Comparison of ENCODE assay signal across 10 mouse cellular contexts in the genomic region with DNA sequence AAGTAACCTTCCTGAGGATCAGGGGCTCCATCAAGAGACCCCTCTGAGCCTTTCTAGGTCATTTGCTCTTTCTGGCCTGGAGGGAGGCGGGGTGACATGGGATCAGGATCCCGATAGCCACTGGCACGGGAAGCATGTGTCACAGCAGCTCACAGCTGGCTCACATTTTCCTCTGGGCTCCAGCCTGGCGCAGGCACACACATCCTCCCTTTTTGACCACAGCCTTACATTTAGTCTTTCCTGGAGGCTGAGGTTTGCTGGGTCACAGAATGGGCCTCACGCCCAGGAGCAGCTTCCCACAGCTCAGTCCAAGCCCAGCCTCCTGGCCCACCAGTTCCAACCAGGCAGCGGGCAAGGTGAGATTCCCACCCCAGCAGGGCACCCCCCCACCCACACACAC. TPM values are rescaled to one million over a fixed set of nuclear protein-coding genes. Genes with fewer than 3 reads are reported as not detected.
DNase-seq lines count a peak whose midpoint lies in the region; ATAC-seq and TF ChIP-seq lines count a peak whose summit lies in the region.
"Had no signal": no experiment of that assay in that cellular context is flagged by ENCODE, and none has a peak within 500 bp of the region (broad histone marks: within the 10 kb centered on the region; RNA-seq: fewer than 3 reads in every experiment).

No protein-coding gene starts in this region.

- no peak overlapping the region for H3K9ac ChIP-seq in kidney, embryonic 16.5 days (replicated peaks; ENCODE audit: low read length)
- H3K9ac ChIP-seq in heart, adult 2 months (ENCODE audit: low read depth, low read length), result no peak overlapping the region

- no peak for TF ChIP-seq POLR2A in heart, adult 2 months (IDR thresholded peaks at IDR 0.05; ENCODE audit: insufficient read depth, low read depth, low read length)

- no peaks in the 10 kb centered on the region for H3K36me3 ChIP-seq in kidney, embryonic 16.5 days (ENCODE audit: insufficient read depth, low read length)
- peaks cover 2% of the 10 kb centered on the region; the same call in 1 of the 2 replicates for H3K36me3 ChIP-seq in heart, adult 2 months (ENCODE audit: control insufficient read depth, insufficient read depth, low read length)

- no peak for ATAC-seq in kidney, embryonic 16.5 days (ENCODE audit: low FRiP score, low TSS enrichment)

- H3K4me3 ChIP-seq in kidney, embryonic 16.5 days (ENCODE audit: low read length), result no peak overlapping the region
- no peak overlapping the region for H3K4me3 ChIP-seq in heart, adult 2 months

- TF ChIP-seq EP300 in heart, adult 2 months (IDR thresholded peaks at IDR 0.05; ENCODE audit: insufficient read depth, low read depth, low read length), result no peak

- H3K27ac ChIP-seq in kidney, embryonic 16.5 days (ENCODE audit: low read length), result peak overlapping the region; percentile 9; the same call in 1 of the 2 replicates
- peak overlapping the region; percentile 68 for H3K27ac ChIP-seq in heart, adult 2 months

- no peak overlapping the region for H3K4me2 ChIP-seq in kidney, embryonic 16.5 days (replicated peaks; ENCODE audit: low read depth, low read length)

- no peak for DNase-seq in kidney, adult 9 months
- DNase-seq in NIH3T3 (ENCODE audit: low read depth), result peak; percentile 83
- DNase-seq in heart, adult 2 months, result peak in 1 of 2 experiments; percentile 41
- peak; percentile 48 to 57 for DNase-seq in kidney, postnatal 4 days
- DNase-seq in ovary, adult 18-20 months (ENCODE audit: low spot score), result no peak
- no peak for DNase-seq in gastrocnemius, adult 18-20 months (ENCODE audit: low spot score)
- DNase-seq in cerebellum, adult 8-10 months, result no peak
- DNase-seq: thymus, adult 2 months had no signal

- H3K9me3 ChIP-seq in kidney, embryonic 16.5 days (ENCODE audit: low read length), result no peaks in the 10 kb centered on the region

- H3K27me3 ChIP-seq in kidney, embryonic 16.5 days (ENCODE audit: insufficient read depth, low read length), result no peaks in the 10 kb centered on the region
- no peaks in the 10 kb centered on the region for H3K27me3 ChIP-seq in heart, adult 2 months (ENCODE audit: control insufficient read depth, insufficient read depth, low read length)

- 52% methylated on average over 6 of the region's 6 CpGs for WGBS in kidney, embryonic 16.5 days
- 27% methylated on average over 6 of the region's 6 CpGs for WGBS in heart, adult 2 months

- no peaks in the 10 kb centered on the region for H3K79me2 ChIP-seq in heart, adult 2 months (replicated peaks; ENCODE audit: control insufficient read depth, insufficient read depth, low read length)

- H3K4me1 ChIP-seq in kidney, embryonic 16.5 days (ENCODE audit: insufficient read depth, low read length), result peaks cover 29% of the 10 kb centered on the region
- peaks cover 41% of the 10 kb centered on the region for H3K4me1 ChIP-seq in heart, adult 2 months (ENCODE audit: control insufficient read depth, insufficient read depth, low read length)

- intact Hi-C loops in heart, adult 2 months (cut with DNase I), result no loop called here

- TF ChIP-seq CTCF in heart, adult 2 months (IDR thresholded peaks at IDR 0.05), result no peak

RNA-seq across cellular contexts. Expression of a gene that starts 11.5 kb away (rescaled TPM):
- polyA plus RNA-seq in kidney, embryonic 16.5 days (2015; fragmentation: Nextera tagmentation; extraction: Ambion mirVana), result 2.5 and 3.3 TPM in 2 replicates
- total RNA-seq in heart, adult 2 months (2021), result 1 to 10 TPM; 6.1 to 7.9 TPM
- 13.8 and 18.1 TPM in 2 replicates for polyA plus RNA-seq in heart, adult 2 months (2012; rRNA removed)
- 10 to 100 TPM; 26.5 to 42.7 TPM for total RNA-seq in gastrocnemius, adult 18-20 months (2021)

RNA-seq across cellular contexts. Expression of a gene that starts 37.1 kb away (rescaled TPM):
- polyA plus RNA-seq in kidney, embryonic 16.5 days (2015; fragmentation: Nextera tagmentation; extraction: Ambion mirVana), result 175 and 177 TPM in 2 replicates
- 10 to 100 TPM; 42.7 to 46.1 TPM for total RNA-seq in heart, adult 2 months (2021)
- polyA plus RNA-seq in heart, adult 2 months (2012; rRNA removed), result 21.8 and 30.6 TPM in 2 replicates
- total RNA-seq in gastrocnemius, adult 18-20 months (2021), result 10 to 100 TPM; 54.7 to 63.3 TPM

RNA-seq across cellular contexts. Expression of a gene that starts 42.9 kb away (rescaled TPM):
- polyA plus RNA-seq in kidney, embryonic 16.5 days (2015; fragmentation: Nextera tagmentation; extraction: Ambion mirVana), result 1.6 and 2.2 TPM in 2 replicates
- total RNA-seq in heart, adult 2 months (2021), result not detected
- 0.20 TPM in 1 of 2 replicates, not detected in the other for polyA plus RNA-seq in heart, adult 2 months (2012; rRNA removed)
- total RNA-seq in gastrocnemius, adult 18-20 months (2021), result 1 to 10 TPM; 2.1 to 2.3 TPM
- polyA plus RNA-seq: forebrain, embryonic 11.5 days had no signal

Comparison
In these comparisons a context has a peak if more than half of its experiments do, and no peak if none do; other contexts are left out.
1. DNase-seq: peak in NIH3T3 (single experiment) and kidney, postnatal 4 days (2 of 2); none in kidney, adult 9 months (single experiment), ovary, adult 18-20 months (single experiment), gastrocnemius, adult 18-20 months (single experiment) and cerebellum, adult 8-10 months (single experiment).